Mouse (Mus musculus): ENCODE results near the gene Adgrb2. TPM values are rescaled to one million over a fixed set of nuclear protein-coding genes. Genes with fewer than 3 reads are reported as not detected.

Adgrb2 gene
- polyA plus RNA-seq, 1 experiment from 2014 or later = 2.6 TPM

DNA sequence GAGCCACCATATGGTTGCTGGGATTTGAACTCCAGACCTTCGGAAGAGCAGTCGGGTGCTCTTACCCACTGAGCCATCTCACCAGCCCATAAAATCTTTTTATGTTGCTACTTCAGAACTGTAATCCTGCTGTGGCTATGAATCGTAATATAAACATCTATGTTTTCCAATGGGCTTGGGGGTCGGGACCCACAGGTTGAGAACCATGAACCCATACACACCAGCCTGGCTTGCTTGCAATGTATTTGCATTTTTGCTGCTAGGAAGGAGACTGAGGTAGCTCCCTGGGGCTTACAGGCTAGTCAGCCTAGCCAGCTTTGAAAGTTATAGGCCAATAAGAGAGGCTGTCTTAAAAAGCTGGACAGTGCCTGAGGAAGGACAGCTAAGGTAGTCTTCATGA lies 26.1 kb downstream of the Adgrb2 start:
- H3K4me2 ChIP-seq (replicated peaks; ENCODE audit: low read depth, low read length) = no peak overlapping the region
- no peak overlapping the region for H3K4me3 ChIP-seq (ENCODE audit: low read length)
- ATAC-seq (ENCODE audit: low FRiP score, low TSS enrichment) = no peak
- H3K9me3 ChIP-seq (ENCODE audit: control insufficient read depth, low read length) = no peaks in the 10 kb centered on the region
- 0 out of 2 replicates have a peak, but pooled peaks cover 4% of the 10 kb centered on the region for H3K36me3 ChIP-seq (ENCODE audit: control insufficient read depth, insufficient read depth, low read length)
- WGBS = 82% methylated on average over 4 of the region's 4 CpGs
- no peak overlapping the region for H3K9ac ChIP-seq (ENCODE audit: low read depth, low read length)
- H3K27ac ChIP-seq (ENCODE audit: low read depth, low read length) = no peak overlapping the region
- H3K4me1 ChIP-seq (ENCODE audit: control insufficient read depth, insufficient read depth, low read length) = 0 out of 2 replicates have a peak, but pooled peaks cover 6% of the 10 kb centered on the region
- peaks cover 5% of the 10 kb centered on the region for H3K27me3 ChIP-seq (ENCODE audit: control insufficient read depth, insufficient read depth, low read length)

GRCm38 (mm10) chr4:130012234-130012633 lies 27.6 kb downstream of the Adgrb2 start:
- Histone ChIP-seq H3K36me3 (ENCODE audit: control insufficient read depth, insufficient read depth, low read length) (0 out of 2 replicates have a peak, but pooled peaks cover 4% of the 10 kb centered on the region), H3K27ac (ENCODE audit: low read depth, low read length) (no peak overlapping the region), H3K9me3 (ENCODE audit: control insufficient read depth, low read length) (no peaks in the 10 kb centered on the region), H3K4me1 (ENCODE audit: control insufficient read depth, insufficient read depth, low read length) (no peaks in the 10 kb centered on the region), H3K9ac (ENCODE audit: low read depth, low read length) (no peak overlapping the region), H3K4me2 (replicated peaks; ENCODE audit: low read depth, low read length) (no peak overlapping the region), H3K27me3 (ENCODE audit: control insufficient read depth, insufficient read depth, low read length) (peaks cover 5% of the 10 kb centered on the region), H3K4me3 (ENCODE audit: low read length) (no peak overlapping the region)
- 76% methylated on average over 6 of the region's 6 CpGs for WGBS
- no peak for ATAC-seq (ENCODE audit: low FRiP score, low TSS enrichment)

GRCm38 (mm10) chr4:130013111-130013510 lies 28.4 kb downstream of the Adgrb2 start:
- no peak overlapping the region for H3K27ac ChIP-seq (ENCODE audit: low read depth, low read length)
- H3K27me3 ChIP-seq (ENCODE audit: control insufficient read depth, insufficient read depth, low read length) = no peaks in the 10 kb centered on the region; the same call in 1 of the 2 replicates
- no peak overlapping the region for H3K9ac ChIP-seq (ENCODE audit: low read depth, low read length)
- H3K4me3 ChIP-seq (ENCODE audit: low read length) = no peak overlapping the region
- H3K36me3 ChIP-seq (ENCODE audit: control insufficient read depth, insufficient read depth, low read length) = 0 out of 2 replicates have a peak, but pooled peaks cover 4% of the 10 kb centered on the region
- no peaks in the 10 kb centered on the region for H3K9me3 ChIP-seq (ENCODE audit: control insufficient read depth, low read length)
- H3K4me1 ChIP-seq (ENCODE audit: control insufficient read depth, insufficient read depth, low read length) = no peaks in the 10 kb centered on the region
- no peak overlapping the region for H3K4me2 ChIP-seq (replicated peaks; ENCODE audit: low read depth, low read length)
- WGBS = 61% methylated on average over 10 of the region's 10 CpGs
- ATAC-seq (ENCODE audit: low FRiP score, low TSS enrichment) = no peak

- Histone ChIP-seq H3K27me3 (ENCODE audit: control insufficient read depth, insufficient read depth, low read length) (peaks cover 3% of the 10 kb centered on the region; the same call in 1 of the 2 replicates), H3K4me2 (replicated peaks; ENCODE audit: low read depth, low read length) (no peak overlapping the region), H3K4me1 (ENCODE audit: control insufficient read depth, insufficient read depth, low read length) (no peaks in the 10 kb centered on the region), H3K4me3 (ENCODE audit: low read length) (no peak overlapping the region), H3K9me3 (ENCODE audit: control insufficient read depth, low read length) (no peaks in the 10 kb centered on the region), H3K36me3 (ENCODE audit: control insufficient read depth, insufficient read depth, low read length) (0 out of 2 replicates have a peak, but pooled peaks cover 3% of the 10 kb centered on the region), H3K27ac (ENCODE audit: low read depth, low read length) (no peak overlapping the region), H3K9ac (ENCODE audit: low read depth, low read length) (no peak overlapping the region)
- 66% methylated on average over 4 of the region's 4 CpGs for WGBS
- no peak for ATAC-seq (ENCODE audit: low FRiP score, low TSS enrichment)
Observed at GRCm38 (mm10) chr4:130016010-130016409, 31.3 kb downstream of the Adgrb2 start.

DNA sequence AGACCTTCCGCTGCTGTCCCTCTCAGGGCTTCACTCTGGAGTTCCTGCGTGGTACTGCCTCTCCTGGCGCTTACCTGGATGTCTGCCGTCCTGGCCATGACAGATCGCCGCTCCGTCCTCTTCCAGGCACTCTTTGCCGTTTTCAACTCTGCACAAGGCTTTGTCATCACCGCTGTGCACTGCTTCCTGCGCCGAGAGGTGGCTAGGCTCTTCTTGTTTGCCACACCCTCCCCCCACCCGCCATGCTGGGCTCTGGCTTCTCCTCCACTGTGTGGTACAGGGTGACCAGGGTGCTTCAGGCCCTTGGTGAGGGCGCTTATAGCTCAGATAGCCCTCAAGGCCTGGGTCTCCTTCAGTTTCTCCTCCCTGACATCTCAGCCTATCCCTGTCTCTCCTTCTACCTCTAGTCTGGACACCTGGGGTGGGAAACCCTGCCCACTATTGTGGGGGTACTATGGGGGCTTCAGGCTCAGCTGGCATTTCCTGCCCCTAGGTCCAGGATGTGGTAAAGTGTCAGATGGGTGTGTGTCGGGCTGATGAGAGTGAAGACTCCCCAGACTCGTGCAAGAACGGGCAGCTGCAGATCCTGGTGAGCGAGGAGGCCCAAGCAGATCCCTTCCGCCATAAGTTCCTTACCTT lies 32.5 kb downstream of the Adgrb2 start:
- H3K27me3 ChIP-seq (ENCODE audit: control insufficient read depth, insufficient read depth, low read length) = peaks cover 3% of the 10 kb centered on the region; the same call in 1 of the 2 replicates
- no peak for ATAC-seq (ENCODE audit: low FRiP score, low TSS enrichment)
- 71% methylated on average over 18 of the region's 18 CpGs for WGBS

GRCm38 (mm10) chr4:130022952-130023351 lies 38.3 kb downstream of the Adgrb2 start:
- WGBS = 83% methylated on average over 8 of the region's 8 CpGs
- H3K4me2 ChIP-seq (replicated peaks; ENCODE audit: low read depth, low read length) = no peak overlapping the region
- H3K36me3 ChIP-seq (ENCODE audit: control insufficient read depth, insufficient read depth, low read length) = no peaks in the 10 kb centered on the region
- no peaks in the 10 kb centered on the region for H3K4me1 ChIP-seq (ENCODE audit: control insufficient read depth, insufficient read depth, low read length)
- no peak overlapping the region for H3K27ac ChIP-seq (ENCODE audit: low read depth, low read length)
- no peak overlapping the region for H3K9ac ChIP-seq (ENCODE audit: low read depth, low read length)
- no peak for ATAC-seq (ENCODE audit: low FRiP score, low TSS enrichment)
- H3K4me3 ChIP-seq (ENCODE audit: low read length) = no peak overlapping the region
- no peaks in the 10 kb centered on the region for H3K9me3 ChIP-seq (ENCODE audit: control insufficient read depth, low read length)
- 0 out of 2 replicates have a peak, but pooled peaks cover 3% of the 10 kb centered on the region for H3K27me3 ChIP-seq (ENCODE audit: control insufficient read depth, insufficient read depth, low read length)

More for the DNA sequence above, 32.5 kb downstream of the Adgrb2 start:
- Histone ChIP-seq H3K9me3 (ENCODE audit: control insufficient read depth, low read length) (no peaks in the 10 kb centered on the region), H3K4me3 (ENCODE audit: low read length) (no peak overlapping the region), H3K4me1 (ENCODE audit: control insufficient read depth, insufficient read depth, low read length) (no peaks in the 10 kb centered on the region), H3K36me3 (ENCODE audit: control insufficient read depth, insufficient read depth, low read length) (no peaks in the 10 kb centered on the region), H3K9ac (ENCODE audit: low read depth, low read length) (no peak overlapping the region), H3K27ac (ENCODE audit: low read depth, low read length) (no peak overlapping the region), H3K4me2 (replicated peaks; ENCODE audit: low read depth, low read length) (no peak overlapping the region)

DNA sequence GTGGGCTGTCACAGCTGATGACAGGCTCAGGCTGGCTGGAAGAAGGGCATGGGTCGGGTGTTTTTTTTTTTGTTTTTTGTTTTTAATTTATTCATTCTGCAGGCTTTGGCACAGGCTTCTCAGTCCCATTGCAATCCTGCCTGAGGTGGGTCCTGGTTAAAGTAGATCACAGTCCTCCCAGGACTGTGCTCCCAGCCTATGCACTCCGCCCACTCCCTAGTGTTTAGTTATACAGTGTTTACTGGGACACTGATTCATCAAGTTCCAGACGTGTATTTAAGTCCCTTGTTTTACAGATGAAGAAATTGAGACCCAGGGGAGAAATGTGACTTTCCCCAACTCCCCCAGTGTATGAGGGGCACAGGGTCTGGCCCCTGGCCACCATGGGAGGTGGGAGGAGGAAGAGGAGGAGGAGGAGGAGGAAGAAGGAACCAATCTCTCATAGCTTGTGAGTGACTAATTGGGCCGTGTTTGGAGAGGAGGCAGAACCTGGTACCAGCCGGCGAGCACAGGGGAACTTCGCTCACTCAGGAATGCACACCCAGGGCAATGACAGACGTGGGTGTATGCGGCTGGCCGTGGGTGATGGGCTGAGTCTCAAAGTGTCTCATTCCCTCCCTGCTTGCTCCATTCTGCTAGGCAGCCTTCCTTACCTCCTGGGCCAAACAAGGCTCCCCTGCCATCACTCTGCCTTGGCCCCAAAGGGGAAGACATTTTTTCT lies 39.0 kb downstream of the Adgrb2 start:
- WGBS = 73% methylated on average over 10 of the region's 10 CpGs
- ATAC-seq (ENCODE audit: low FRiP score, low TSS enrichment) = no peak
- no peak overlapping the region for H3K27ac ChIP-seq (ENCODE audit: low read depth, low read length)

DNA sequence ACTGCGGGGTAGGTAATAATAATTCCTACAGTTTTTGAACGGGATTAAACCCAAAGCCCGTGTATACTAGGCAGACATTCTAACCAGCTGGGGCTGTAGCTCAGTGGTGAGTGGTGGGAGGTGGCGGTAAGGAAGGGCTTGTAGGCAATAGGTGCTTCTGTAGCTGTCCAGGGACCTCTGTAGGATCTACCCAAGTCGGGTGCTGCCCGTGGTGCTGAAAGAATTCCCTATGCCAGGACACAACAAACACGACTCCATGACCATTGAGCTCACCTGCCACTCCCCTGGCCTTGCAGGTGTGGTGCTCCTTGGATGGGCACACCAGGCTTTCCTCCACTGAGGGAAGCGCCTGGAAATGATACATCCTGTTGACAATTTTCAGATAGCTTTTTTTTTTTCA lies 40.9 kb downstream of the Adgrb2 start:
- Histone ChIP-seq H3K4me2 (replicated peaks; ENCODE audit: low read depth, low read length) (no peak overlapping the region), H3K9me3 (ENCODE audit: control insufficient read depth, low read length) (no peaks in the 10 kb centered on the region), H3K9ac (ENCODE audit: low read depth, low read length) (no peak overlapping the region), H3K27ac (ENCODE audit: low read depth, low read length) (no peak overlapping the region), H3K36me3 (ENCODE audit: control insufficient read depth, insufficient read depth, low read length) (no peaks in the 10 kb centered on the region), H3K4me3 (ENCODE audit: low read length) (no peak overlapping the region), H3K4me1 (ENCODE audit: control insufficient read depth, insufficient read depth, low read length) (no peaks in the 10 kb centered on the region), H3K27me3 (ENCODE audit: control insufficient read depth, insufficient read depth, low read length) (no peaks in the 10 kb centered on the region)
- ATAC-seq (ENCODE audit: low FRiP score, low TSS enrichment) = no peak
- WGBS = 40% methylated on average over 8 of the region's 8 CpGs

More for the DNA sequence above, 39.0 kb downstream of the Adgrb2 start:
- no peaks in the 10 kb centered on the region for H3K4me1 ChIP-seq (ENCODE audit: control insufficient read depth, insufficient read depth, low read length)
- H3K36me3 ChIP-seq (ENCODE audit: control insufficient read depth, insufficient read depth, low read length) = no peaks in the 10 kb centered on the region
- H3K9ac ChIP-seq (ENCODE audit: low read depth, low read length) = no peak overlapping the region
- no peaks in the 10 kb centered on the region for H3K9me3 ChIP-seq (ENCODE audit: control insufficient read depth, low read length)
- 0 out of 2 replicates have a peak, but pooled peaks cover 1% of the 10 kb centered on the region for H3K27me3 ChIP-seq (ENCODE audit: control insufficient read depth, insufficient read depth, low read length)
- H3K4me2 ChIP-seq (replicated peaks; ENCODE audit: low read depth, low read length) = no peak overlapping the region
- H3K4me3 ChIP-seq (ENCODE audit: low read length) = no peak overlapping the region

GRCm38 (mm10) chr4:130031146-130031545 lies 46.5 kb downstream of the Adgrb2 start:
- no peaks in the 10 kb centered on the region for H3K36me3 ChIP-seq (ENCODE audit: control insufficient read depth, insufficient read depth, low read length)
- H3K4me3 ChIP-seq (ENCODE audit: low read length) = no peak overlapping the region
- WGBS = 81% methylated on average over 2 of the region's 2 CpGs
- H3K4me1 ChIP-seq (ENCODE audit: control insufficient read depth, insufficient read depth, low read length) = peaks cover 2% of the 10 kb centered on the region; the same call in 1 of the 2 replicates
- ATAC-seq (ENCODE audit: low FRiP score, low TSS enrichment) = no peak
- H3K4me2 ChIP-seq (replicated peaks; ENCODE audit: low read depth, low read length) = no peak overlapping the region
- H3K9me3 ChIP-seq (ENCODE audit: control insufficient read depth, low read length) = no peaks in the 10 kb centered on the region
- H3K27me3 ChIP-seq (ENCODE audit: control insufficient read depth, insufficient read depth, low read length) = peaks cover 14% of the 10 kb centered on the region; the same call in 1 of the 2 replicates
- H3K27ac ChIP-seq (ENCODE audit: low read depth, low read length) = no peak overlapping the region
- no peak overlapping the region for H3K9ac ChIP-seq (ENCODE audit: low read depth, low read length)
